Mouse (Mus musculus) brain, embryonic 14.5 days (tissue): ENCODE data around the gene 1700030K09Rik.

ENCODE experiments used
- CTCF ChIP-seq: fragments of 200-500 bp; IDR thresholded peaks from 2 replicates; pipeline ENCODE4 v1.5.1; 2012; ENCODE audit warnings: inconsistent platforms, mild to moderate bottlenecking, moderate library complexity, borderline replicate concordance; ENCODE audit not compliant: insufficient read depth, insufficient read length; ENCODE audit errors: extremely low read depth
- POLR2A ChIP-seq: fragments of 200-500 bp; IDR thresholded peaks from 2 replicates; pipeline ENCODE4 v1.6.1; 2012; ENCODE audit warnings: mild to moderate bottlenecking, inconsistent platforms, borderline replicate concordance; ENCODE audit not compliant: poor library complexity, insufficient read depth, insufficient read length, severe bottlenecking; ENCODE audit errors: extremely low read depth

DNA sequence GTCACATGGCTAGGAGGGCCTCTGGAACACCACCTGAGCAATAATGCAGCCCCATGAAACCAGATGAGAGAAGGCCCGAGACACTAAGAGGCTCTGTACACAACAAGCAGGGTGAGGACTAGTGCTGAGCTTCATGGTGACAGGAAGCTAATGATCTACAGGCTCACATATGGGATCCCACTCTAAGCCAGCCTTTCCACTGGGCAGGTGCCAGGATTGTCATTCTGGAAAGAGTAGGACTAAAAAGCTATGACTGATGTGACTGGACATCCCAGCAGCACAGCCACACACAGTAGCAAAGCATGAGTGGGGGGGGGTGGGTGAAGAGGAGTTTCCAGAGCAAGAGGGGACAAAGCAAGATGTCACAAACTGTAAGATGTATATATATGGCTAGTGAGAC, 54.2 kb downstream of the 1700030K09Rik start:
- TF ChIP-seq CTCF (no peak), POLR2A (no peak)
